Mouse (Mus musculus): ENCODE measurements around the gene Phactr1. TPM values are rescaled to one million over a fixed set of nuclear protein-coding genes. Genes with fewer than 3 reads are reported as not detected.

The Phactr1 gene
- polyA plus RNA-seq, 1 experiment from 2014 or later: 41.1 TPM

DNA sequence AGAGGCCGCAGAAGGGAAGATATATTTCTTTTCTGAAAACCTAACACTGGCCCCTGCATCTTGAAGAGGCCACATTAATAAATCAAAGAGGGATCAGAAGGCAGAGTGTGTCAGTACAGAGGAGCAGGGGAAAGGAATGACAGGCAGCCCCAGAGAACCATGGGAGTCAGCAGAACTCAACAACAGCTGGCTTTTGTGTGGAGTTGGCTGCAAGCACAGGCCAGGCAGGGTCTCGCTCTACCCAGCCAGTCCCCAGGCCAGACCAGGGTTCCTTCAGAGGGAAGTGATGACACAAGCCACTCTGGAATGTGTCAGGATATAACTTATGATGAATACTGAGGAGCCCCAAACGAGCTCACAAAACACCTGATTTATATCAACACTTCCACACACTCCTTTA, 479.0 kb downstream of the Phactr1 start:
- no peak for ATAC-seq (ENCODE audit: insufficient read depth, low FRiP score, low TSS enrichment)
- Histone ChIP-seq H3K9me3 (ENCODE audit: control insufficient read depth, low read length) (no peaks in the 10 kb centered on the region), H3K36me3 (ENCODE audit: control insufficient read depth, insufficient read depth, low read length) (no peaks in the 10 kb centered on the region; the same call in none of the 2 replicates), H3K4me3 (ENCODE audit: low read depth, low read length) (no peak overlapping the region), H3K9ac (ENCODE audit: low read length) (no peak overlapping the region), H3K4me2 (ENCODE audit: low read depth) (no peak overlapping the region), H3K4me1 (ENCODE audit: control insufficient read depth, insufficient read depth, low read length) (no peaks in the 10 kb centered on the region), H3K27ac (ENCODE audit: low read depth, low read length) (no peak overlapping the region), H3K27me3 (ENCODE audit: control insufficient read depth, insufficient read depth, low read length) (no peaks in the 10 kb centered on the region)
- no peak for DNase-seq (ENCODE audit: low spot score)
- WGBS: 45% methylated on average over 3 of the region's 3 CpGs

DNA sequence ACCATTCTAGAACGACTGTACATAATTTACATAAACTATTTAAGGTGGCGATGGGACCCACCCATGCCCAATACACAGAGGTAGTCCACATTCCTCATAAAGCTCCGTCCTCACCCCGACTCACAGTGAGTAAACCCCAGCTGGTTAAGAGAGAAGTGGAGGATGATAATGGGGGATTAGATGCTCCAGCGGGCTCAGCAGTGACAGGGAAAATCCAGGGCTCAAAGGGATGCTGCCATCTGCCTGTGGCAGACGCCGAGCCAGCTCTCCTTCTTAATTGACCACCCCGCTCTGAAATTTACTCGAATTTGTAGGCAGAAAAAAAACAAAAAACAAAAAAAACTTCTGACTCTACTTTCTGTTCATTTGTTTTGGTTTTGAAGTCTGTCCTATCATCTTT, 487.3 kb downstream of the Phactr1 start:
- no peaks in the 10 kb centered on the region; the same call in 1 of the 2 replicates for H3K36me3 ChIP-seq (ENCODE audit: control insufficient read depth, insufficient read depth, low read length)
- 83% methylated on average over 9 of the region's 9 CpGs for WGBS
- H3K9me3 ChIP-seq (ENCODE audit: control insufficient read depth, low read length): no peaks in the 10 kb centered on the region
- H3K4me2 ChIP-seq (ENCODE audit: low read depth): no peak overlapping the region
- ATAC-seq (ENCODE audit: insufficient read depth, low FRiP score, low TSS enrichment): no peak
- H3K27ac ChIP-seq (ENCODE audit: low read depth, low read length): no peak overlapping the region
- H3K27me3 ChIP-seq (ENCODE audit: control insufficient read depth, insufficient read depth, low read length): no peaks in the 10 kb centered on the region
- no peak overlapping the region for H3K4me3 ChIP-seq (ENCODE audit: low read depth, low read length)
- H3K9ac ChIP-seq (ENCODE audit: low read length): no peak overlapping the region
- H3K4me1 ChIP-seq (ENCODE audit: control insufficient read depth, insufficient read depth, low read length): no peaks in the 10 kb centered on the region
- no peak for DNase-seq (ENCODE audit: low spot score)

DNA sequence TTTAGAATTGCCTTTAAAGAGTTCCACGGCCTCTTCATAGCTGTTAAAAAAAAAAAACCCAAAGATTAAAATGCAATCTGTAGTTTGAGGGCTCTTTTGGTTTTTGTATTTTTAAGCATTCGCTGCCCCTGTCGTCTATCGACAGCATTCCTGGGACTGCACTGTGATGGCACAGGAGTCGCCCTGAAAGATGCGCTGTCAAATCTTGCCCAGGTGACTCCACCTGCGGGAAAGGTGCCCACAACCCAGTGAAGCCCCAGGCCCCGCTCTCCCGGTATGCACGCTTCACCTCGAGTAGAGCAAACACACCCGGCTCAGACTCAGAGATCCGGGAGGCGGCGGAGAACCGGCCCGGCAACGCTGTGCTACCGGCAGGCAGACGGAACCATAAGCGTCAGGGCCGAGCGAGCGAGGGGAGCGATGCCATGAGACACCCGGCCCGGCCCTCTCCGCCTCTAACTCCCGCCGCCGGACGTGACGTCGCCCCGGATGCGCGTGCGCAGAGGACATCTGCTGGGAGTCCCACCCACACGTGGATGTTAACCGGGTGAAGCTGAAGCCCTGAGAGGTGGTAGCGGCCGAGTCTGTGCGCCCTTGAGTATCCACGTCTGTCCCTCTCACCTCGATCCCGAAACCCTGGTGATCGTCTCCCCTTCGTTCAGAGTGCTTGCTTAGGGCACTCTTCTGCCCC, 490.7 kb downstream of the Phactr1 start, which contains the start of gene Tbc1d7:
Gene Tbc1d7, minus strand, starts transcription at position 482 of the 691 bp plus-strand sequence.
- Histone ChIP-seq H3K27me3 (ENCODE audit: control insufficient read depth, insufficient read depth, low read length) (no peaks in the 10 kb centered on the region), H3K9me3 (ENCODE audit: control insufficient read depth, low read length) (no peaks in the 10 kb centered on the region), H3K36me3 (ENCODE audit: control insufficient read depth, insufficient read depth, low read length) (no peaks in the 10 kb centered on the region), H3K4me1 (ENCODE audit: control insufficient read depth, insufficient read depth, low read length) (no peaks in the 10 kb centered on the region), H3K4me2 (ENCODE audit: low read depth) (peak within 1 kb of the TSS; percentile 67), H3K27ac (ENCODE audit: low read depth, low read length) (peak within 1 kb of the TSS; percentile 67), H3K9ac (ENCODE audit: low read length) (peak within 1 kb of the TSS; percentile 81), H3K4me3 (ENCODE audit: low read depth, low read length) (peak within 1 kb of the TSS; percentile 61)
- DNase-seq (ENCODE audit: low spot score) (peak; percentile 98), ATAC-seq (ENCODE audit: insufficient read depth, low FRiP score, low TSS enrichment) (peak; percentile 90)
- under 1% methylated on average over 48 of the region's 48 CpGs for WGBS

DNA sequence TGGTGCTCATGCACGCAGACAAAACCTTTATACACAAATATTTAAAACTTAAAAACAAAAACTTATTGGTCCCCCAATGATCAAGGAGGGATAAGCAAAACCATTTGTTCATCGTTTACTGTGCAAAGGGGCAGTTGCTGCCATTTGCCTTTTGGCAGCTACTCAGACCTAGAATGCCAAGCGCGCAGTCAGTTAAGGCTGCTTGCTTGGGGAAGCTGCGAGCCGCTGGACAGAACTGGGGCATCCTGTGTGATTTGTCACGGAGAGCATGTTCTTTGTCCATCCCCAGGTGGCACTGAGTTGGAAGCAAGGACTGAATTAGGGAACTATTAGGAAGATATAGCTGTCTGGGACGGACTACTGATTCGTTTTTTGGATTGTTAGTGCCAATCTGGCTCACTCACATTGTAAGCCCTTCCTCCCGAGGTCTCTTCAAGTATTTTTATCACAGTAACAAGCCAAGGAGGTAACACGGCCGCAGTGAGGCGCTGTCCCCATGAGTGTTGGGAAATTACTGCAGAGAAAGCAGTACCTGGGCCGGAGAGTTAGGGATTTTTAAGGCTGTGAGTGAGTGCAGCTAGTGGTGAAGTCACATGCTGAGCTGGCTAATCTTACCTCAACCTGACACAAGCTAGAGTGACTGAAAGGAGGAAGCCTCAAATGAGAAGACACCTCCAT, 491.8 kb downstream of the Phactr1 start:
- H3K4me1 ChIP-seq (ENCODE audit: control insufficient read depth, insufficient read depth, low read length): no peaks in the 10 kb centered on the region
- peak overlapping the region; percentile 67 for H3K4me2 ChIP-seq (ENCODE audit: low read depth)
- H3K4me3 ChIP-seq (ENCODE audit: low read depth, low read length): peak overlapping the region; percentile 61; the same call in 1 of the 2 replicates
- H3K9me3 ChIP-seq (ENCODE audit: control insufficient read depth, low read length): no peaks in the 10 kb centered on the region
- ATAC-seq (ENCODE audit: insufficient read depth, low FRiP score, low TSS enrichment) (no peak), DNase-seq (ENCODE audit: low spot score) (no peak)
- 36% methylated on average over 14 of the region's 14 CpGs for WGBS
- H3K27me3 ChIP-seq (ENCODE audit: control insufficient read depth, insufficient read depth, low read length): no peaks in the 10 kb centered on the region
- no peak overlapping the region; the same call in 1 of the 2 replicates for H3K9ac ChIP-seq (ENCODE audit: low read length)
- H3K27ac ChIP-seq (ENCODE audit: low read depth, low read length): no peak overlapping the region
- H3K36me3 ChIP-seq (ENCODE audit: control insufficient read depth, insufficient read depth, low read length): no peaks in the 10 kb centered on the region

DNA sequence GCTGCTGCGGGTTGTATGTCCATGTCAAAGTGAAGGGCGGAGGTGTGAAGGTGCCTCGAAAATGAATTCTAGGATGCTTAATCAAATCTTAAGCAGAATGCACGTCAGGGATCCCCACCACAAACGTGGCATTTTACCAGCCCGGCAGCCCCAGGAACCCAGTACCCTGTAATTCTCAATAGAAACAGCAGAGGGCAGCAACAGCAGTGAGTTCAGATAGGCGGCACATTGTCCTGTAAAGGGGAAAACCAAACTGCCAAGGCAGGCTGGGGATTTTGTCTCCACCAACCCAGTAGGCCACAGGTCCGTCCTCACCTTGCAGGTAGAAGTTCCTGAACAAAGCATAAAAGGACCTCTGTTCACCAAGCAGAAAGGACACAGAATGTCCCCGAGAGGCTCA, 492.8 kb downstream of the Phactr1 start:
- Histone ChIP-seq H3K4me3 (ENCODE audit: low read depth, low read length) (no peak overlapping the region), H3K9ac (ENCODE audit: low read length) (no peak overlapping the region), H3K36me3 (ENCODE audit: control insufficient read depth, insufficient read depth, low read length) (no peaks in the 10 kb centered on the region), H3K27ac (ENCODE audit: low read depth, low read length) (no peak overlapping the region), H3K4me2 (ENCODE audit: low read depth) (no peak overlapping the region), H3K27me3 (ENCODE audit: control insufficient read depth, insufficient read depth, low read length) (no peaks in the 10 kb centered on the region), H3K4me1 (ENCODE audit: control insufficient read depth, insufficient read depth, low read length) (no peaks in the 10 kb centered on the region), H3K9me3 (ENCODE audit: control insufficient read depth, low read length) (no peaks in the 10 kb centered on the region)
- DNase-seq (ENCODE audit: low spot score): peak; percentile 73
- ATAC-seq (ENCODE audit: insufficient read depth, low FRiP score, low TSS enrichment): no peak
- WGBS: 18% methylated on average over 9 of the region's 9 CpGs

GRCm38 (mm10) chr13:43176676-43177075, 496.3 kb downstream of the Phactr1 start:
- Histone ChIP-seq H3K36me3 (ENCODE audit: control insufficient read depth, insufficient read depth, low read length) (no peaks in the 10 kb centered on the region), H3K27me3 (ENCODE audit: control insufficient read depth, insufficient read depth, low read length) (no peaks in the 10 kb centered on the region), H3K4me2 (ENCODE audit: low read depth) (no peak overlapping the region), H3K27ac (ENCODE audit: low read depth, low read length) (no peak overlapping the region), H3K4me1 (ENCODE audit: control insufficient read depth, insufficient read depth, low read length) (no peaks in the 10 kb centered on the region), H3K9me3 (ENCODE audit: control insufficient read depth, low read length) (no peaks in the 10 kb centered on the region), H3K4me3 (ENCODE audit: low read depth, low read length) (no peak overlapping the region), H3K9ac (ENCODE audit: low read length) (no peak overlapping the region)
- ATAC-seq (ENCODE audit: insufficient read depth, low FRiP score, low TSS enrichment): no peak
- DNase-seq (ENCODE audit: low spot score): no peak
- WGBS: 96% methylated on average over 3 of the region's 3 CpGs

DNA sequence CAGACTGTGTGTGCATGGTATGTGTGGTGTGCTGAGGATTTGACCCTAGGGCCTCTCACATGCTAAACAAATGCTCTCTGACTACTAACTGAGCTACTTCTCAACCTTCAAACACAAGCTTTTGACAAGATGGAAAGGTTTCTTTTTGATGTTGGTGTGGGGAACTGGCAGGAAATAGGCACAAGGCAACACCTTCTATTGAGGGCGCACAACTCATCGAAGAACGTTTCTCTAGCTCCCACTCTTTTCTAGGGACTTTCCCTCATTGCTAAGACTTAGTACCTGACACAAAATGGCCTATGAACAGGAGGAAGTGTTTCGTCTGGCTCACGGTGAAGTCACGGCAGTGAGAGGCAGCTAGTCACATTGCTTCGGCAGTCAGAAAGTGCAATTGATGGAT, 496.9 kb downstream of the Phactr1 start:
- ATAC-seq (ENCODE audit: insufficient read depth, low FRiP score, low TSS enrichment) (no peak), DNase-seq (ENCODE audit: low spot score) (no peak)
- no peak overlapping the region for H3K4me2 ChIP-seq (ENCODE audit: low read depth)
- no peaks in the 10 kb centered on the region for H3K9me3 ChIP-seq (ENCODE audit: control insufficient read depth, low read length)
- H3K36me3 ChIP-seq (ENCODE audit: control insufficient read depth, insufficient read depth, low read length): no peaks in the 10 kb centered on the region
- no peak overlapping the region for H3K9ac ChIP-seq (ENCODE audit: low read length)
- H3K27me3 ChIP-seq (ENCODE audit: control insufficient read depth, insufficient read depth, low read length): no peaks in the 10 kb centered on the region
- H3K4me3 ChIP-seq (ENCODE audit: low read depth, low read length): no peak overlapping the region
- no peak overlapping the region for H3K27ac ChIP-seq (ENCODE audit: low read depth, low read length)
- WGBS: 87% methylated on average over 7 of the region's 7 CpGs
- H3K4me1 ChIP-seq (ENCODE audit: control insufficient read depth, insufficient read depth, low read length): no peaks in the 10 kb centered on the region

DNA sequence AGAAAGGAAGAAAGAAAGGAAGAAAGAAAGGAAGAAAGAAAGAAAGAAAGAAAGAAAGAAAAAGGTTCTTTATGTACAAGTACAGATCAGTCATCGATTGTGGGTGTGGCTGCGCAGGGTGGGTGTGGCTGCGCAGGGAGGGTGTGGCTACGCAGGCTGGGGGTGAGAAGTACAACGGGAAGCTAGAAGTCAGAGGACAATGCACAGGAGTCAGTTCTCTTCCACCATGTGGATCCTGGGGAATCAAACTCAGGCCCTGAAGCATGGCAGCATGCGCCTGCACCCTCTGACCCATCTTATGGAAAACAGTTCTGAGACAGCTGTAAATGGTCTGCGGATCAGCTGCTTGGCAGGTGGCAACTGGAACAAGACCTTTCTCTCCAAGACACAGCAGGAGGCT, 500.7 kb downstream of the Phactr1 start:
- DNase-seq (ENCODE audit: low spot score): no peak
- WGBS: 58% methylated on average over 7 of the region's 7 CpGs

More for the DNA sequence above, 500.7 kb downstream of the Phactr1 start:
- no peaks in the 10 kb centered on the region for H3K9me3 ChIP-seq (ENCODE audit: control insufficient read depth, low read length)
- no peak for ATAC-seq (ENCODE audit: insufficient read depth, low FRiP score, low TSS enrichment)
- H3K9ac ChIP-seq (ENCODE audit: low read length): no peak overlapping the region
- no peaks in the 10 kb centered on the region for H3K27me3 ChIP-seq (ENCODE audit: control insufficient read depth, insufficient read depth, low read length)
- H3K27ac ChIP-seq (ENCODE audit: low read depth, low read length): no peak overlapping the region
- no peak overlapping the region for H3K4me2 ChIP-seq (ENCODE audit: low read depth)
- H3K4me3 ChIP-seq (ENCODE audit: low read depth, low read length): no peak overlapping the region
- H3K36me3 ChIP-seq (ENCODE audit: control insufficient read depth, insufficient read depth, low read length): no peaks in the 10 kb centered on the region
- no peaks in the 10 kb centered on the region; the same call in 1 of the 2 replicates for H3K4me1 ChIP-seq (ENCODE audit: control insufficient read depth, insufficient read depth, low read length)
